Mouse (Mus musculus): ENCODE results near the gene Bin2. TPM values are rescaled to one million over a fixed set of nuclear protein-coding genes. Genes with fewer than 3 reads are reported as not detected.

Bin2 gene
- polyA plus RNA-seq, 1 experiment from 2014 or later: 5.7 TPM

- Histone ChIP-seq H3K4me2 (ENCODE audit: low read length) (no peak overlapping the region), H3K9ac (ENCODE audit: low read length) (no peak overlapping the region), H3K4me3 (ENCODE audit: low read depth, low read length) (no peak overlapping the region), H3K36me3 (ENCODE audit: control insufficient read depth, insufficient read depth, low read length) (no peaks in the 10 kb centered on the region), H3K4me1 (replicated peaks; ENCODE audit: control insufficient read depth, insufficient read depth, low read length) (peaks cover 22% of the 10 kb centered on the region), H3K9me3 (ENCODE audit: control insufficient read depth, low read length) (no peaks in the 10 kb centered on the region), H3K27me3 (replicated peaks; ENCODE audit: control insufficient read depth, insufficient read depth, low read length) (no peaks in the 10 kb centered on the region), H3K27ac (ENCODE audit: low read depth) (no peak overlapping the region)
- ATAC-seq (replicated peaks; ENCODE audit: low FRiP score, low TSS enrichment, low read depth) (no peak), DNase-seq (ENCODE audit: low spot score) (no peak)
- WGBS: 78% methylated on average over 5 of the region's 5 CpGs
Observed at GRCm38 (mm10) chr15:100667871-100668545, 1.3 kb downstream of the Bin2 start.

GRCm38 (mm10) chr15:100667420-100667819 is 1.9 kb downstream of the Bin2 start:
- H3K4me2 ChIP-seq (ENCODE audit: low read length): no peak overlapping the region
- no peak for ATAC-seq (replicated peaks; ENCODE audit: low FRiP score, low TSS enrichment, low read depth)
- 62% methylated on average over 6 of the region's 6 CpGs for WGBS

GRCm38 (mm10) chr15:100666851-100667250 is 2.5 kb downstream of the Bin2 start:
- WGBS: 21% methylated on average over 12 of the region's 12 CpGs
- Histone ChIP-seq H3K36me3 (ENCODE audit: control insufficient read depth, insufficient read depth, low read length) (no peaks in the 10 kb centered on the region), H3K27ac (ENCODE audit: low read depth) (peak overlapping the region; percentile 57), H3K4me3 (ENCODE audit: low read depth, low read length) (no peak overlapping the region), H3K4me1 (replicated peaks; ENCODE audit: control insufficient read depth, insufficient read depth, low read length) (peaks cover 22% of the 10 kb centered on the region), H3K27me3 (replicated peaks; ENCODE audit: control insufficient read depth, insufficient read depth, low read length) (no peaks in the 10 kb centered on the region), H3K9me3 (ENCODE audit: control insufficient read depth, low read length) (no peaks in the 10 kb centered on the region), H3K9ac (ENCODE audit: low read length) (no peak overlapping the region), H3K4me2 (ENCODE audit: low read length) (no peak overlapping the region)
- DNase-seq (ENCODE audit: low spot score) (no peak), ATAC-seq (replicated peaks; ENCODE audit: low FRiP score, low TSS enrichment, low read depth) (no peak)

More at GRCm38 (mm10) chr15:100667420-100667819, 1.9 kb downstream of the Bin2 start:
- DNase-seq (ENCODE audit: low spot score): no peak
- H3K9me3 ChIP-seq (ENCODE audit: control insufficient read depth, low read length): no peaks in the 10 kb centered on the region
- H3K27ac ChIP-seq (ENCODE audit: low read depth): peak overlapping the region; percentile 57; the same call in 1 of the 2 replicates
- H3K27me3 ChIP-seq (replicated peaks; ENCODE audit: control insufficient read depth, insufficient read depth, low read length): no peaks in the 10 kb centered on the region
- H3K36me3 ChIP-seq (ENCODE audit: control insufficient read depth, insufficient read depth, low read length): no peaks in the 10 kb centered on the region
- no peak overlapping the region for H3K9ac ChIP-seq (ENCODE audit: low read length)
- H3K4me3 ChIP-seq (ENCODE audit: low read depth, low read length): no peak overlapping the region
- peaks cover 22% of the 10 kb centered on the region for H3K4me1 ChIP-seq (replicated peaks; ENCODE audit: control insufficient read depth, insufficient read depth, low read length)

GRCm38 (mm10) chr15:100666219-100666696 is 3.1 kb downstream of the Bin2 start:
- Histone ChIP-seq H3K4me1 (replicated peaks; ENCODE audit: control insufficient read depth, insufficient read depth, low read length) (peaks cover 22% of the 10 kb centered on the region), H3K4me2 (ENCODE audit: low read length) (no peak overlapping the region), H3K4me3 (ENCODE audit: low read depth, low read length) (no peak overlapping the region), H3K27ac (ENCODE audit: low read depth) (peak overlapping the region; percentile 57), H3K9ac (ENCODE audit: low read length) (no peak overlapping the region), H3K27me3 (replicated peaks; ENCODE audit: control insufficient read depth, insufficient read depth, low read length) (no peaks in the 10 kb centered on the region), H3K9me3 (ENCODE audit: control insufficient read depth, low read length) (no peaks in the 10 kb centered on the region), H3K36me3 (ENCODE audit: control insufficient read depth, insufficient read depth, low read length) (no peaks in the 10 kb centered on the region)
- peak; percentile 34; the same call in 1 of the 2 replicates for ATAC-seq (replicated peaks; ENCODE audit: low FRiP score, low TSS enrichment, low read depth)
- WGBS: 7% methylated on average over 7 of the region's 7 CpGs
- DNase-seq (ENCODE audit: low spot score): peak; percentile 67

- H3K4me3 ChIP-seq (ENCODE audit: low read depth, low read length): no peak overlapping the region
- WGBS: 27% methylated on average over 9 of the region's 9 CpGs
- peak; percentile 31; the same call in 1 of the 2 replicates for ATAC-seq (replicated peaks; ENCODE audit: low FRiP score, low TSS enrichment, low read depth)
- H3K4me2 ChIP-seq (ENCODE audit: low read length): no peak overlapping the region
- H3K27ac ChIP-seq (ENCODE audit: low read depth): peak overlapping the region; percentile 57; the same call in 1 of the 2 replicates
- H3K9ac ChIP-seq (ENCODE audit: low read length): no peak overlapping the region
- H3K27me3 ChIP-seq (replicated peaks; ENCODE audit: control insufficient read depth, insufficient read depth, low read length): no peaks in the 10 kb centered on the region
- H3K4me1 ChIP-seq (replicated peaks; ENCODE audit: control insufficient read depth, insufficient read depth, low read length): peaks cover 22% of the 10 kb centered on the region
- no peak for DNase-seq (ENCODE audit: low spot score)
- no peaks in the 10 kb centered on the region for H3K9me3 ChIP-seq (ENCODE audit: control insufficient read depth, low read length)
- H3K36me3 ChIP-seq (ENCODE audit: control insufficient read depth, insufficient read depth, low read length): no peaks in the 10 kb centered on the region
Observed at GRCm38 (mm10) chr15:100665411-100666218, 3.7 kb downstream of the Bin2 start.

DNA sequence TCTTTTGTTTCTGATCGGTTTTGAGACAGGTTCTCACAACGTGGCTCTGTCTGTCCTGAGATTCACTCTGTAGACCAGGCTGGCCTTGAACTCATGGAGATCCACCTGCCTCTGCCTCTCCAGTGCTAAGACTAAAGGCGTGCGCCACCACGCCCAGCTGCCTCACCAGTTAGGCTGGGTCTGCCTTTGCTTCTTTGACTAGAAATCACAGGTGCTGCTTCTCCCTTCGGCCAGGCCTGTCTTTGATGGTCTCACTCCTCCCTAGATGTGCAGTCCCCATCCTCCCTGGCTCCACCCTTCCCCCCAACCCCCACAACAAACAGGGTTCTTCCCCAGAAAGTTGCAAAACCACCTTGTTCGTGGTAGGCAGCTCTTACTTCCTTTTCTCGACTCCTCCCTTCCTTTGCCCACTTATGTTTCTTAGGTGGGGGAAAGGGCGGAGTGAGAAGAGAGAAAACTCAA is 4.5 kb downstream of the Bin2 start:
- Histone ChIP-seq H3K27me3 (replicated peaks; ENCODE audit: control insufficient read depth, insufficient read depth, low read length) (no peaks in the 10 kb centered on the region), H3K4me3 (ENCODE audit: low read depth, low read length) (no peak overlapping the region), H3K36me3 (ENCODE audit: control insufficient read depth, insufficient read depth, low read length) (no peaks in the 10 kb centered on the region), H3K4me2 (ENCODE audit: low read length) (no peak overlapping the region), H3K9ac (ENCODE audit: low read length) (no peak overlapping the region), H3K27ac (ENCODE audit: low read depth) (no peak overlapping the region), H3K4me1 (replicated peaks; ENCODE audit: control insufficient read depth, insufficient read depth, low read length) (peaks cover 22% of the 10 kb centered on the region), H3K9me3 (ENCODE audit: control insufficient read depth, low read length) (no peaks in the 10 kb centered on the region)
- WGBS: 71% methylated on average over 9 of the region's 9 CpGs
- ATAC-seq (replicated peaks; ENCODE audit: low FRiP score, low TSS enrichment, low read depth) (no peak), DNase-seq (ENCODE audit: low spot score) (no peak)

DNA sequence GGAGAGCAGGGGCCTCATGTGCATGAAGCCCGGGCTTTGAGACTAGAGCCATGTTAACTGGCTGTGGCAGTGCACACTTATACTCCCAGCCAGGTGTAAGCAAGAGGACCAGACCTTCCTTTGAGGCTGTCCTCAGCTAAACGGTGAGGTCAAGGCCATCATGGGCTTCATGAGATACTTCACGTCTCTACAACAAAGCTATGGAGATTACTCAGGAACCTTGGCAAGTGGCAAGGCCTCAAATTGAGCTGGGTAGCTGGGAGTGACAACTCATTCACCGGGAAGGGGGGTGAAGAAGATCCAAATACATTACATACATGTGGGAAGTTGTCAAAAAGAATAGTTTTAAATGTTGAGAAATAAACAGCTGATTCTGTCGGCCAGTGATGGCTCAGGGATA is 8.5 kb downstream of the Bin2 start:
- DNase-seq (ENCODE audit: low spot score): no peak
- no peak for ATAC-seq (replicated peaks; ENCODE audit: low FRiP score, low TSS enrichment, low read depth)
- Histone ChIP-seq H3K9me3 (ENCODE audit: control insufficient read depth, low read length) (no peaks in the 10 kb centered on the region), H3K4me1 (replicated peaks; ENCODE audit: control insufficient read depth, insufficient read depth, low read length) (no peaks in the 10 kb centered on the region), H3K9ac (ENCODE audit: low read length) (no peak overlapping the region), H3K27me3 (replicated peaks; ENCODE audit: control insufficient read depth, insufficient read depth, low read length) (no peaks in the 10 kb centered on the region), H3K4me2 (ENCODE audit: low read length) (no peak overlapping the region), H3K27ac (ENCODE audit: low read depth) (no peak overlapping the region), H3K36me3 (ENCODE audit: control insufficient read depth, insufficient read depth, low read length) (no peaks in the 10 kb centered on the region), H3K4me3 (ENCODE audit: low read depth, low read length) (no peak overlapping the region)
- WGBS: 87% methylated on average over 5 of the region's 5 CpGs

- H3K27ac ChIP-seq (ENCODE audit: low read depth): no peak overlapping the region
- H3K9me3 ChIP-seq (ENCODE audit: control insufficient read depth, low read length): no peaks in the 10 kb centered on the region
- ATAC-seq (replicated peaks; ENCODE audit: low FRiP score, low TSS enrichment, low read depth): no peak
- no peaks in the 10 kb centered on the region for H3K4me1 ChIP-seq (replicated peaks; ENCODE audit: control insufficient read depth, insufficient read depth, low read length)
- no peak for DNase-seq (ENCODE audit: low spot score)
- H3K9ac ChIP-seq (ENCODE audit: low read length): no peak overlapping the region
- H3K4me2 ChIP-seq (ENCODE audit: low read length): no peak overlapping the region
- WGBS: 82% methylated on average over 9 of the region's 9 CpGs
- no peaks in the 10 kb centered on the region for H3K36me3 ChIP-seq (ENCODE audit: control insufficient read depth, insufficient read depth, low read length)
- no peak overlapping the region for H3K4me3 ChIP-seq (ENCODE audit: low read depth, low read length)
- no peaks in the 10 kb centered on the region for H3K27me3 ChIP-seq (replicated peaks; ENCODE audit: control insufficient read depth, insufficient read depth, low read length)
Observed at GRCm38 (mm10) chr15:100660306-100660705, 9.0 kb downstream of the Bin2 start.

Measured in intestine, embryonic 14.5 days (tissue).